Mouse (Mus musculus): ENCODE data around the gene Gad1. TPM values are rescaled to one million over a fixed set of nuclear protein-coding genes. Genes with fewer than 3 reads are reported as not detected.

Gad1 gene
- polyA plus RNA-seq, 1 experiment from 2014 or later = 131 TPM

GRCm38 (mm10) chr2:70562611-70562980 lies 9.7 kb downstream of the Gad1 start:
- H3K4me1 ChIP-seq (ENCODE audit: control insufficient read depth, insufficient read depth, low read depth, low read length) = peaks cover 10% of the 10 kb centered on the region
- H3K27me3 ChIP-seq (replicated peaks; ENCODE audit: control insufficient read depth, insufficient read depth, low read length) = peaks cover 22% of the 10 kb centered on the region
- WGBS = under 1% methylated on average over 19 of the region's 34 CpGs
- H3K4me3 ChIP-seq (ENCODE audit: low read length) = peak overlapping the region; percentile 53
- peak overlapping the region; percentile 59 for H3K4me2 ChIP-seq (ENCODE audit: low read length)
- H3K27ac ChIP-seq (ENCODE audit: low read depth, low read length) = peak overlapping the region; percentile 88
- H3K9me3 ChIP-seq (ENCODE audit: control insufficient read depth, low read length) = no peaks in the 10 kb centered on the region
- H3K9ac ChIP-seq (ENCODE audit: low read depth, low read length) = peak overlapping the region; percentile 67
- no peak for ATAC-seq
- H3K36me3 ChIP-seq (ENCODE audit: control insufficient read depth, insufficient read depth, low read length) = no peaks in the 10 kb centered on the region

GRCm38 (mm10) chr2:70562981-70563671 lies 10.3 kb downstream of the Gad1 start:
- H3K27ac ChIP-seq (ENCODE audit: low read depth, low read length) = peak overlapping the region; percentile 88
- H3K4me3 ChIP-seq (ENCODE audit: low read length) = peak overlapping the region; percentile 53
- H3K9ac ChIP-seq (ENCODE audit: low read depth, low read length) = peak overlapping the region; percentile 67
- H3K9me3 ChIP-seq (ENCODE audit: control insufficient read depth, low read length) = no peaks in the 10 kb centered on the region
- peak overlapping the region; percentile 59 for H3K4me2 ChIP-seq (ENCODE audit: low read length)
- H3K4me1 ChIP-seq (ENCODE audit: control insufficient read depth, insufficient read depth, low read depth, low read length) = peaks cover 7% of the 10 kb centered on the region
- no peaks in the 10 kb centered on the region for H3K36me3 ChIP-seq (ENCODE audit: control insufficient read depth, insufficient read depth, low read length)
- H3K27me3 ChIP-seq (replicated peaks; ENCODE audit: control insufficient read depth, insufficient read depth, low read length) = peaks cover 22% of the 10 kb centered on the region
- under 1% methylated on average over 40 of the region's 40 CpGs for WGBS
- 0 out of 2 replicates have a peak, but pooled peaks have one; percentile 2 for ATAC-seq

GRCm38 (mm10) chr2:70563721-70564645 lies 11.1 kb downstream of the Gad1 start:
- H3K4me1 ChIP-seq (ENCODE audit: control insufficient read depth, insufficient read depth, low read depth, low read length) = peaks cover 9% of the 10 kb centered on the region
- H3K9ac ChIP-seq (ENCODE audit: low read depth, low read length) = peak overlapping the region; percentile 67
- WGBS = under 1% methylated on average over 38 of the region's 38 CpGs
- peak overlapping the region; percentile 53 for H3K4me3 ChIP-seq (ENCODE audit: low read length)
- ATAC-seq = no peak
- peak overlapping the region; percentile 59 for H3K4me2 ChIP-seq (ENCODE audit: low read length)
- H3K9me3 ChIP-seq (ENCODE audit: control insufficient read depth, low read length) = no peaks in the 10 kb centered on the region
- no peaks in the 10 kb centered on the region for H3K36me3 ChIP-seq (ENCODE audit: control insufficient read depth, insufficient read depth, low read length)
- H3K27me3 ChIP-seq (replicated peaks; ENCODE audit: control insufficient read depth, insufficient read depth, low read length) = peaks cover 22% of the 10 kb centered on the region
- H3K27ac ChIP-seq (ENCODE audit: low read depth, low read length) = peak overlapping the region; percentile 88

GRCm38 (mm10) chr2:70564646-70565315 lies 11.9 kb downstream of the Gad1 start:
- WGBS = 2% methylated on average over 15 of the region's 15 CpGs
- Histone ChIP-seq H3K9me3 (ENCODE audit: control insufficient read depth, low read length) (no peaks in the 10 kb centered on the region), H3K9ac (ENCODE audit: low read depth, low read length) (peak overlapping the region; percentile 67; the same call in 1 of the 2 replicates), H3K4me1 (ENCODE audit: control insufficient read depth, insufficient read depth, low read depth, low read length) (peaks cover 9% of the 10 kb centered on the region), H3K27ac (ENCODE audit: low read depth, low read length) (peak overlapping the region; percentile 88), H3K27me3 (replicated peaks; ENCODE audit: control insufficient read depth, insufficient read depth, low read length) (peaks cover 18% of the 10 kb centered on the region), H3K4me3 (ENCODE audit: low read length) (peak overlapping the region; percentile 53), H3K36me3 (ENCODE audit: control insufficient read depth, insufficient read depth, low read length) (no peaks in the 10 kb centered on the region), H3K4me2 (ENCODE audit: low read length) (peak overlapping the region; percentile 59)
- ATAC-seq = no peak

- peaks cover 9% of the 10 kb centered on the region for H3K4me1 ChIP-seq (ENCODE audit: control insufficient read depth, insufficient read depth, low read depth, low read length)
- H3K9me3 ChIP-seq (ENCODE audit: control insufficient read depth, low read length) = no peaks in the 10 kb centered on the region
- WGBS = 4% methylated on average over 30 of the region's 30 CpGs
- ATAC-seq = no peak
- peak overlapping the region; percentile 59 for H3K4me2 ChIP-seq (ENCODE audit: low read length)
- peak overlapping the region; percentile 67 for H3K9ac ChIP-seq (ENCODE audit: low read depth, low read length)
- H3K36me3 ChIP-seq (ENCODE audit: control insufficient read depth, insufficient read depth, low read length) = no peaks in the 10 kb centered on the region
- peak overlapping the region; percentile 88 for H3K27ac ChIP-seq (ENCODE audit: low read depth, low read length)
- peaks cover 15% of the 10 kb centered on the region for H3K27me3 ChIP-seq (replicated peaks; ENCODE audit: control insufficient read depth, insufficient read depth, low read length)
- peak overlapping the region; percentile 53 for H3K4me3 ChIP-seq (ENCODE audit: low read length)
Measured at GRCm38 (mm10) chr2:70565651-70566602, 13.1 kb downstream of the Gad1 start.

- peaks cover 15% of the 10 kb centered on the region for H3K27me3 ChIP-seq (replicated peaks; ENCODE audit: control insufficient read depth, insufficient read depth, low read length)
- H3K36me3 ChIP-seq (ENCODE audit: control insufficient read depth, insufficient read depth, low read length) = no peaks in the 10 kb centered on the region
- no peak for ATAC-seq
- peaks cover 9% of the 10 kb centered on the region for H3K4me1 ChIP-seq (ENCODE audit: control insufficient read depth, insufficient read depth, low read depth, low read length)
- peak overlapping the region; percentile 53 for H3K4me3 ChIP-seq (ENCODE audit: low read length)
- peak overlapping the region; percentile 59 for H3K4me2 ChIP-seq (ENCODE audit: low read length)
- H3K9ac ChIP-seq (ENCODE audit: low read depth, low read length) = peak overlapping the region; percentile 67
- H3K9me3 ChIP-seq (ENCODE audit: control insufficient read depth, low read length) = no peaks in the 10 kb centered on the region
- 2% methylated on average over 18 of the region's 18 CpGs for WGBS
- peak overlapping the region; percentile 88 for H3K27ac ChIP-seq (ENCODE audit: low read depth, low read length)
Measured at GRCm38 (mm10) chr2:70566603-70566981, 13.7 kb downstream of the Gad1 start.

- peaks cover 15% of the 10 kb centered on the region for H3K27me3 ChIP-seq (replicated peaks; ENCODE audit: control insufficient read depth, insufficient read depth, low read length)
Measured at GRCm38 (mm10) chr2:70567071-70567681, 14.3 kb downstream of the Gad1 start.

GRCm38 (mm10) chr2:70567682-70568077 lies 14.8 kb downstream of the Gad1 start:
- H3K9me3 ChIP-seq (ENCODE audit: control insufficient read depth, low read length) = no peaks in the 10 kb centered on the region
- H3K36me3 ChIP-seq (ENCODE audit: control insufficient read depth, insufficient read depth, low read length) = no peaks in the 10 kb centered on the region
- WGBS = under 1% methylated on average over 12 of the region's 12 CpGs
- no peak overlapping the region; the same call in 1 of the 2 replicates for H3K27ac ChIP-seq (ENCODE audit: low read depth, low read length)
- peaks cover 15% of the 10 kb centered on the region for H3K27me3 ChIP-seq (replicated peaks; ENCODE audit: control insufficient read depth, insufficient read depth, low read length)
- H3K4me2 ChIP-seq (ENCODE audit: low read length) = peak overlapping the region; percentile 59
- peak overlapping the region; percentile 53 for H3K4me3 ChIP-seq (ENCODE audit: low read length)
- no peak for ATAC-seq
- peaks cover 9% of the 10 kb centered on the region for H3K4me1 ChIP-seq (ENCODE audit: control insufficient read depth, insufficient read depth, low read depth, low read length)
- peak overlapping the region; percentile 56; the same call in 1 of the 2 replicates for H3K9ac ChIP-seq (ENCODE audit: low read depth, low read length)

More at GRCm38 (mm10) chr2:70567071-70567681, 14.3 kb downstream of the Gad1 start:
- H3K9ac ChIP-seq (ENCODE audit: low read depth, low read length) = peak overlapping the region; percentile 67; the same call in 1 of the 2 replicates
- H3K36me3 ChIP-seq (ENCODE audit: control insufficient read depth, insufficient read depth, low read length) = no peaks in the 10 kb centered on the region
- no peaks in the 10 kb centered on the region for H3K9me3 ChIP-seq (ENCODE audit: control insufficient read depth, low read length)
- peak overlapping the region; percentile 59 for H3K4me2 ChIP-seq (ENCODE audit: low read length)
- peaks cover 9% of the 10 kb centered on the region for H3K4me1 ChIP-seq (ENCODE audit: control insufficient read depth, insufficient read depth, low read depth, low read length)
- H3K4me3 ChIP-seq (ENCODE audit: low read length) = peak overlapping the region; percentile 53
- peak; percentile 38; the same call in 1 of the 2 replicates for ATAC-seq
- 2% methylated on average over 23 of the region's 23 CpGs for WGBS
- peak overlapping the region; percentile 88 for H3K27ac ChIP-seq (ENCODE audit: low read depth, low read length)

Measured in hindbrain, embryonic 16.5 days (tissue).